Mouse (Mus musculus): ENCODE results near the gene Gm4303.
"Not testable (repeated sequence)": the region's sequence is repeated elsewhere in the genome, so short reads cannot be mapped to it uniquely, and the experiment has no call there.

Gm4303 gene

DNA sequence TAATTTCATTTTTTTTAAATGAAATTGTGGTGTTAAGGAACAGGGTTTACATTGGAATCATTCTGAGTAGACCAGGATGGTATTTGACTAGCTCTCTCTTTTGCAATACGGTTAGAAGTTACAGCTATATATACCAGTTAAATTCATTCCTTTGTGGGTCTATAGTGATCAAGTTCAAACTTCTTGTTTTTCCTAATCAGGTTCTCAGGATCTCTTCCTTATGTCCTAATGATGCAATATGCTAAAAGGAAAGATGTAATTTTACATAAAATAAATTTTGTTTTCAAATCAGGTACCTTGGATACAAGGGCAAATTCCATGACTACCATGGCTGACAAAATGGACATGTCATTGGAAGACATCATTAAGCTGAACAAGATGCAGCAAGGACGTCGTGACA, at the start of gene Gm4303:
Gene Gm4303 (plus strand): TSS at position 301 of the 400 bp plus-strand sequence.
- not testable (repeated sequence) for DNase-seq (ENCODE audit: low spot score)

DNA sequence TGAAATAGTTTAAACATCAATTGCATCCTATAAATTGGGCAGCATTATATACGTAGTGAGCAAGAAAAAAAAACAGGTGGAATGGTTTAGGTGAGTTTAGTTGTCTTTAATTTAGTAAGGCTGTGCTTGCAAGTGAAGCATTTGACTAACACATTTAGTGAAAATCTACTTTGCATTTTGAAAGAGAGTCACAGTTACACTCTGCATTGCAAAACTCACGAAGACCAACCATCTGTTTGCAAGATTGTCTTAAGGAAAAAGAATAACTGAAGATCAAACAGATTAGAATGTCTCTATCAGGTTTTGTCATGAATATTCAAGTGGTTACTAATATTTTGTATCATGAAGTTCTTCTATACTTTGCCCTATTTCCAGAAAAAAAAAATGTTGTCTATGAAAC, 49.7 kb upstream of the Gm4303 start:
- DNase-seq (ENCODE audit: low spot score), result no peak

DNA sequence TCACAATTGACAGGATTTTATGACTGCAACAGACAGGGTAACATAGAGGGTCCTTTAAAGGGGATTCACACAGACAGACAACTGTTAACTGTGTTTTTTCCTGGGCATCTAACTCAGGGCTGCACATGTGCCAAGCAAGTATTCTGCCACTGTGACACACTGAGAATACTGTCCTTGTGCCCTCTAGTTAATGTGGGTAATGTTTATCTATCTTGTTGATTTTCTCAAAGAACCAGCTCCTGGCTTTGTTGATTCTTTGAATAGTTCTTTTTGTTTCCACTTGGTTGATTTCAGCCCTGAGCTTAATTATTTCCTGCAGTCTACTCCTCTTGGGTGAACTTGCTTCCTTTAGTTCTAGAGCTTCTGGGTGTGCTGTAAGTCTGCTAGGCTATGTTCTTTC, 45.7 kb upstream of the Gm4303 start:
- not testable (repeated sequence) for DNase-seq (ENCODE audit: low spot score)

DNA sequence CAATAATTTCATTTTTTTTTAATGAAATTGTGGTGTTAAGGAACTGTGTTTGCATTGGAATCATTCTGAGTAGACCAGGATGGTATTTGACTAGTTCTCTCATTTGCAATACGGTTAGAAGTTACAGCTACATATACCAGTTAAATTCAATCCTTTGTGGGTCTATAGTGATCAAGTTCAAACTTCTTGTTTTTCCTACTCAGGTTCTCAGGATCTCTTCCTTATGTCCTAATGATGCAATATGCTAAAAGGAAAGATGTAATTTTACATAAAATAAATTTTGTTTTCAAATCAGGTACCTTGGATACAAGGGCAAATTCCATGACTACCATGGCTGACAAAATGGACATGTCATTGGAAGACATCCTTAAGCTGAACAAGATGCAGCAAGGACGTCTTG, 10.4 kb upstream of the Gm4303 start, which contains the start of gene Gm4301:
Gene Gm4301 (plus strand): TSS at position 301 of the 400 bp plus-strand sequence.
- DNase-seq (ENCODE audit: low spot score), result not testable (repeated sequence)

DNA sequence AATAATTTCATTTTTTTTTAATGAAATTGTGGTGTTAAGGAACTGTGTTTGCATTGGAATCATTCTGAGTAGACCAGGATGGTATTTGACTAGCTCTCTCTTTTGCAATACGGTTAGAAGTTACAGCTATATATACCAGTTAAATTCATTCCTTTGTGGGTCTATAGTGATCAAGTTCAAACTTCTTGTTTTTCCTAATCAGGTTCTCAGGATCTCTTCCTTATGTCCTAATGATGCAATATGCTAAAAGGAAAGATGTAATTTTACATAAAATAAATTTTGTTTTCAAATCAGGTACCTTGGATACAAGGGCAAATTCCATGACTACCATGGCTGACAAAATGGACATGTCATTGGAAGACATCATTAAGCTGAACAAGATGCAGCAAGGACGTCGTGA, 5.2 kb upstream of the Gm4303 start, which contains the start of gene Gm4302:
Gene Gm4302 (plus strand): TSS at position 301 of the 400 bp plus-strand sequence.
- DNase-seq (ENCODE audit: low spot score), result not testable (repeated sequence)

DNA sequence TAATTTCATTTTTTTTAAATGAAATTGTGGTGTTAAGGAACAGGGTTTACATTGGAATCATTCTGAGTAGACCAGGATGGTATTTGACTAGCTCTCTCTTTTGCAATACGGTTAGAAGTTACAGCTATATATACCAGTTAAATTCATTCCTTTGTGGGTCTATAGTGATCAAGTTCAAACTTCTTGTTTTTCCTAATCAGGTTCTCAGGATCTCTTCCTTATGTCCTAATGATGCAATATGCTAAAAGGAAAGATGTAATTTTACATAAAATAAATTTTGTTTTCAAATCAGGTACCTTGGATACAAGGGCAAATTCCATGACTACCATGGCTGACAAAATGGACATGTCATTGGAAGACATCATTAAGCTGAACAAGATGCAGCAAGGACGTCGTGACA, 5.0 kb downstream of the Gm4303 start, which contains the start of gene Gm4305:
Gene Gm4305 (plus strand): TSS at position 301 of the 400 bp plus-strand sequence.
- not testable (repeated sequence) for DNase-seq (ENCODE audit: low spot score)

DNA sequence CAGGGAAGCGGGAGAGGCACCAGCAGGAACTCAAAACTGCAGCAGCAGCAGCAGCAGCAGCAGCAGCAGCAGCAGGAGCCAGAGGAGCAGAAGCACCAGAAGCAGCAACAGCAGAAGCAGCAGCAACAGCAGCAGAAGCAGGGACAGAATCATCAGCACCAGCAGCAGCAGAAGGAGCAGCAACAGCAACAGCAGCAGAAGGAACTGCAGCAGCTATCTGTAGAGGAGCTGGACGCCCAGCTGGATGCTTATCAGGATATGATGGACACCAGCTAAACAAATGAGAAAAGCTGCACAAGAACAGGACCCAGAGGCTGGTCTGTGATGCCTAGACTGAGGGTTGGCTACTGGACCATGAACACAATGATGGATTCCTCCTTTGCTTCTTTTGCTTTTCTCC, 11.1 kb downstream of the Gm4303 start:
- not testable (repeated sequence) for DNase-seq (ENCODE audit: low spot score)

DNA sequence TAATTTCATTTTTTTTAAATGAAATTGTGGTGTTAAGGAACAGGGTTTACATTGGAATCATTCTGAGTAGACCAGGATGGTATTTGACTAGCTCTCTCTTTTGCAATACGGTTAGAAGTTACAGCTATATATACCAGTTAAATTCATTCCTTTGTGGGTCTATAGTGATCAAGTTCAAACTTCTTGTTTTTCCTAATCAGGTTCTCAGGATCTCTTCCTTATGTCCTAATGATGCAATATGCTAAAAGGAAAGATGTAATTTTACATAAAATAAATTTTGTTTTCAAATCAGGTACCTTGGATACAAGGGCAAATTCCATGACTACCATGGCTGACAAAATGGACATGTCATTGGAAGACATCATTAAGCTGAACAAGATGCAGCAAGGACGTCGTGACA, 15.3 kb downstream of the Gm4303 start, which contains the start of gene Gm4307:
Gene Gm4307 (plus strand): TSS at position 301 of the 400 bp plus-strand sequence.
- DNase-seq (ENCODE audit: low spot score), result not testable (repeated sequence)

DNA sequence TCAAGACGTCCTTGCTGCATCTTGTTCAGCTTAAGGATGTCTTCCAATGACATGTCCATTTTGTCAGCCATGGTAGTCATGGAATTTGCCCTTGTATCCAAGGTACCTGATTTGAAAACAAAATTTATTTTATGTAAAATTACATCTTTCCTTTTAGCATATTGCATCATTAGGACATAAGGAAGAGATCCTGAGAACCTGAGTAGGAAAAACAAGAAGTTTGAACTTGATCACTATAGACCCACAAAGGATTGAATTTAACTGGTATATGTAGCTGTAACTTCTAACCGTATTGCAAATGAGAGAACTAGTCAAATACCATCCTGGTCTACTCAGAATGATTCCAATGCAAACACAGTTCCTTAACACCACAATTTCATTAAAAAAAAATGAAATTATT, 36.7 kb downstream of the Gm4303 start, which contains the start of gene Gm4312:
Gene Gm4312 (minus strand): TSS at position 101 of the 400 bp plus-strand sequence.
- not testable (repeated sequence) for DNase-seq (ENCODE audit: low spot score)

All from embryo, embryonic 10 days (tissue).